Mouse (Mus musculus) C2C12 (cell line): Measurements from ENCODE around the gene Dhh.

ENCODE experiments used
- CEBPB ChIP-seq: IDR thresholded peaks from one replicate; pipeline ENCODE4 v1.6.1; 2011; ENCODE audit warnings: low read depth, mild to moderate bottlenecking, control low read depth, moderate library complexity
- CTCF ChIP-seq: IDR thresholded peaks from one replicate; pipeline ENCODE4 v1.5.1; 2011; ENCODE audit not compliant: control insufficient read depth, insufficient read depth, insufficient read length

- TF ChIP-seq CTCF (no peak), CEBPB (no peak)
Observed at GRCm38 (mm10) chr15:98866501-98866900, 31.8 kb downstream of the Dhh start.
